Mouse (Mus musculus): ENCODE measurements around the gene Drc3.

DNA sequence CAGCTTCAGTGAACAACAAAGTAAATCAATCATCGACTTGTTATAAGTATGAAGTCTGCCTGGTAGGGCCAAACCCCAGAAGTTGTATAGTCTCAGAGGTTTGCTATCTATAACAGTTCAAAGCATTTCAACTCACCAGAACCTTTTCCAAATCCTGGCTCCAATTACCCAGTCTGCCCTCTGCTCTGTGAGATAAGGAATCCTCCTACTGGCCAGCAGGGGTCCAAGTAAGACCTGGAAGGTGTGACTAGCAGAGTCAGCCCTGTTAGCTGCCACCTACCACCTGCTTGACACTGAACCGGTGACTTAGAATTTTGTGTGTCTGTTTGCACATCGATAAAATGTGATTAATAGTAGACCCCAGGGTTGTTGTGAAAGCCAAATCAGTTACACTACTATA is 14.1 kb downstream of the Drc3 start:
- TF ChIP-seq GATA1 (IDR thresholded peaks at IDR 0.05; ENCODE audit: borderline replicate concordance, low read length): no peak
- no peak for TF ChIP-seq FLI1 (IDR thresholded peaks at IDR 0.05; ENCODE audit: low read length)
